Mouse (Mus musculus): ENCODE data around the gene Olfr358.

Gene Olfr358

GRCm38 (mm10) chr2:37009235-37009634 is at the start of gene Olfr358:
Olfr358 (minus strand) TSS chr2:37009335.
- DNase-seq (ENCODE audit: low read depth): no peak

- no peak for DNase-seq (ENCODE audit: low read depth)
These were observed 12.1 kb downstream of the Olfr358 start for GRCm38 (mm10) chr2:36997030-36997429.

GRCm38 (mm10) chr2:36993527-36993926 is 15.6 kb downstream of the Olfr358 start, which contains the start of gene Olfr357:
Olfr357 (plus strand) TSS chr2:36993827.
- no peak for DNase-seq (ENCODE audit: low read depth)
